Mouse (Mus musculus) frontal cortex, adult 2 months (tissue): ENCODE results near the gene Fmn2. TPM values are rescaled to one million over a fixed set of nuclear protein-coding genes. Genes with fewer than 3 reads are reported as not detected.

Experiments used
- DNase-seq, 2 experiments: peaks; one replicate each; pipeline ENCODE4 v3.0.0; 2022; ENCODE audit warnings: low spot score in 1 of 2; ENCODE audit errors: extremely low spot score in 1 of 2
- polyA plus RNA-seq: library from polyadenylated mRNA; depleted of rRNA; stranded (reverse); fragments of >200 nt; gene quantifications from 2 replicates; pipeline ENCODE4 v1.2.3, GENCODE M21; 2012; rRNA removed

The Fmn2 gene
- polyA plus RNA-seq, result 29.6 and 32.0 TPM in 2 replicates

- DNase-seq, result peak; percentile 73 to 88
These were observed at the start of gene Fmn2 for GRCm38 (mm10) chr1:174501661-174502030. Fmn2 (plus strand) TSS chr1:174501825.

- no peak for DNase-seq
These were observed 46.5 kb upstream of the Fmn2 start for GRCm38 (mm10) chr1:174455100-174455499.

- DNase-seq, result no peak
These were observed 36.2 kb upstream of the Fmn2 start for GRCm38 (mm10) chr1:174465385-174465784.

GRCm38 (mm10) chr1:174466240-174466639 is 35.4 kb upstream of the Fmn2 start:
- DNase-seq, result peak in 1 of 2 experiments; percentile 54

- peak; percentile 10 to 81 for DNase-seq
These were observed 31.9 kb upstream of the Fmn2 start for GRCm38 (mm10) chr1:174469736-174470135.

- peak; percentile 34 to 68 for DNase-seq
These were observed 19.1 kb upstream of the Fmn2 start for GRCm38 (mm10) chr1:174482567-174482966.

GRCm38 (mm10) chr1:174500064-174500463 is 1.6 kb upstream of the Fmn2 start:
- no peak for DNase-seq

- no peak for DNase-seq
These were observed 614 bp upstream of the Fmn2 start for GRCm38 (mm10) chr1:174501011-174501410.

- peak; percentile 52 to 75 for DNase-seq
These were observed 613 bp downstream of the Fmn2 start for GRCm38 (mm10) chr1:174502031-174502845.

GRCm38 (mm10) chr1:174502846-174503745 is 1.5 kb downstream of the Fmn2 start:
- peak in 1 of 2 experiments; percentile 79 for DNase-seq

- DNase-seq, result no peak
These were observed 7.0 kb downstream of the Fmn2 start for GRCm38 (mm10) chr1:174508571-174509110.

GRCm38 (mm10) chr1:174513419-174513818 is 11.8 kb downstream of the Fmn2 start:
- DNase-seq, result peak in 1 of 2 experiments; percentile 59

GRCm38 (mm10) chr1:174521976-174522770 is 20.5 kb downstream of the Fmn2 start:
- DNase-seq, result peak; percentile 66 to 70

- DNase-seq, result no peak
These were observed 21.3 kb downstream of the Fmn2 start for GRCm38 (mm10) chr1:174522809-174523511.

GRCm38 (mm10) chr1:174523512-174523828 is 21.8 kb downstream of the Fmn2 start:
- DNase-seq, result no peak

GRCm38 (mm10) chr1:174536742-174537453 is 35.3 kb downstream of the Fmn2 start:
- DNase-seq, result no peak

- DNase-seq, result no peak
These were observed 35.9 kb downstream of the Fmn2 start for GRCm38 (mm10) chr1:174537491-174537890.

- DNase-seq, result peak; percentile 46 to 51
These were observed 46.7 kb downstream of the Fmn2 start for GRCm38 (mm10) chr1:174548291-174548690.
